Mouse (Mus musculus): ENCODE measurements around the gene Cnpy4. TPM values are rescaled to one million over a fixed set of nuclear protein-coding genes. Genes with fewer than 3 reads are reported as not detected.
"Not testable (repeated sequence)": the region's sequence is repeated elsewhere in the genome, so short reads cannot be mapped to it uniquely, and the experiment has no call there.

Cnpy4 gene
- polyA plus RNA-seq, 1 experiment from 2014 or later = 44.4 TPM

GRCm38 (mm10) chr5:138194755-138195345 is 7.6 kb downstream of the Cnpy4 start:
- ATAC-seq (replicated peaks; ENCODE audit: low FRiP score, low TSS enrichment, low read depth) (peak; percentile 62), DNase-seq (ENCODE audit: low spot score) (no peak)
- Histone ChIP-seq H3K4me3 (ENCODE audit: low read depth, low read length) (peak overlapping the region; percentile 76), H3K9ac (ENCODE audit: low read length) (peak overlapping the region; percentile 83), H3K36me3 (ENCODE audit: control insufficient read depth, insufficient read depth, low read length) (peaks cover 19% of the 10 kb centered on the region), H3K27me3 (replicated peaks; ENCODE audit: control insufficient read depth, insufficient read depth, low read length) (no peaks in the 10 kb centered on the region), H3K9me3 (ENCODE audit: control insufficient read depth, low read length) (no peaks in the 10 kb centered on the region), H3K27ac (ENCODE audit: low read depth) (peak overlapping the region; percentile 82), H3K4me1 (replicated peaks; ENCODE audit: control insufficient read depth, insufficient read depth, low read length) (no peaks in the 10 kb centered on the region), H3K4me2 (ENCODE audit: low read length) (peak overlapping the region; percentile 98)
- WGBS = under 1% methylated on average over 29 of the region's 29 CpGs

GRCm38 (mm10) chr5:138195463-138195862 is 8.2 kb downstream of the Cnpy4 start:
- H3K4me3 ChIP-seq (ENCODE audit: low read depth, low read length) = peak overlapping the region; percentile 76; the same call in 1 of the 2 replicates
- no peak for ATAC-seq (replicated peaks; ENCODE audit: low FRiP score, low TSS enrichment, low read depth)
- peak overlapping the region; percentile 98 for H3K4me2 ChIP-seq (ENCODE audit: low read length)
- H3K9ac ChIP-seq (ENCODE audit: low read length) = 0 out of 2 replicates have a peak overlapping the region, but pooled peaks have one; percentile 83
- H3K27me3 ChIP-seq (replicated peaks; ENCODE audit: control insufficient read depth, insufficient read depth, low read length) = no peaks in the 10 kb centered on the region
- DNase-seq (ENCODE audit: low spot score) = no peak
- peaks cover 19% of the 10 kb centered on the region for H3K36me3 ChIP-seq (ENCODE audit: control insufficient read depth, insufficient read depth, low read length)
- WGBS = 71% methylated on average over 7 of the region's 7 CpGs
- no peaks in the 10 kb centered on the region for H3K9me3 ChIP-seq (ENCODE audit: control insufficient read depth, low read length)
- H3K4me1 ChIP-seq (replicated peaks; ENCODE audit: control insufficient read depth, insufficient read depth, low read length) = no peaks in the 10 kb centered on the region
- H3K27ac ChIP-seq (ENCODE audit: low read depth) = no peak overlapping the region

- Histone ChIP-seq H3K27ac (ENCODE audit: low read depth) (no peak overlapping the region), H3K4me1 (replicated peaks; ENCODE audit: control insufficient read depth, insufficient read depth, low read length) (no peaks in the 10 kb centered on the region), H3K4me3 (ENCODE audit: low read depth, low read length) (no peak overlapping the region), H3K9ac (ENCODE audit: low read length) (no peak overlapping the region), H3K36me3 (ENCODE audit: control insufficient read depth, insufficient read depth, low read length) (no peaks in the 10 kb centered on the region), H3K9me3 (ENCODE audit: control insufficient read depth, low read length) (no peaks in the 10 kb centered on the region), H3K27me3 (replicated peaks; ENCODE audit: control insufficient read depth, insufficient read depth, low read length) (no peaks in the 10 kb centered on the region), H3K4me2 (ENCODE audit: low read length) (no peak overlapping the region)
- ATAC-seq (replicated peaks; ENCODE audit: low FRiP score, low TSS enrichment, low read depth) = no peak
- DNase-seq (ENCODE audit: low spot score) = no peak
- WGBS = 15% methylated on average over 1 of the region's 1 CpGs
Measured at GRCm38 (mm10) chr5:138199576-138199975, 12.3 kb downstream of the Cnpy4 start.

- WGBS = 80% methylated on average over 3 of the region's 3 CpGs
Measured at GRCm38 (mm10) chr5:138202086-138202485, 14.8 kb downstream of the Cnpy4 start.

GRCm38 (mm10) chr5:138207253-138207652 is 20.0 kb downstream of the Cnpy4 start:
- 58% methylated on average over 1 of the region's 1 CpGs for WGBS

More at GRCm38 (mm10) chr5:138202086-138202485, 14.8 kb downstream of the Cnpy4 start:
- ATAC-seq (replicated peaks; ENCODE audit: low FRiP score, low TSS enrichment, low read depth) = no peak
- DNase-seq (ENCODE audit: low spot score) = no peak
- no peak overlapping the region for H3K27ac ChIP-seq (ENCODE audit: low read depth)
- H3K9ac ChIP-seq (ENCODE audit: low read length) = no peak overlapping the region
- H3K4me1 ChIP-seq (replicated peaks; ENCODE audit: control insufficient read depth, insufficient read depth, low read length) = no peaks in the 10 kb centered on the region
- no peak overlapping the region for H3K4me3 ChIP-seq (ENCODE audit: low read depth, low read length)
- no peaks in the 10 kb centered on the region for H3K9me3 ChIP-seq (ENCODE audit: control insufficient read depth, low read length)
- H3K36me3 ChIP-seq (ENCODE audit: control insufficient read depth, insufficient read depth, low read length) = no peaks in the 10 kb centered on the region
- no peak overlapping the region for H3K4me2 ChIP-seq (ENCODE audit: low read length)
- no peaks in the 10 kb centered on the region for H3K27me3 ChIP-seq (replicated peaks; ENCODE audit: control insufficient read depth, insufficient read depth, low read length)

GRCm38 (mm10) chr5:138207873-138208272 is 20.6 kb downstream of the Cnpy4 start:
- DNase-seq (ENCODE audit: low spot score) (no peak), ATAC-seq (replicated peaks; ENCODE audit: low FRiP score, low TSS enrichment, low read depth) (no peak)
- H3K9ac ChIP-seq (ENCODE audit: low read length) = no peak overlapping the region
- 78% methylated on average over 4 of the region's 4 CpGs for WGBS
- H3K27ac ChIP-seq (ENCODE audit: low read depth) = no peak overlapping the region
- no peak overlapping the region for H3K4me2 ChIP-seq (ENCODE audit: low read length)
- no peaks in the 10 kb centered on the region for H3K27me3 ChIP-seq (replicated peaks; ENCODE audit: control insufficient read depth, insufficient read depth, low read length)
- H3K4me3 ChIP-seq (ENCODE audit: low read depth, low read length) = no peak overlapping the region
- H3K36me3 ChIP-seq (ENCODE audit: control insufficient read depth, insufficient read depth, low read length) = no peaks in the 10 kb centered on the region
- H3K4me1 ChIP-seq (replicated peaks; ENCODE audit: control insufficient read depth, insufficient read depth, low read length) = no peaks in the 10 kb centered on the region
- no peaks in the 10 kb centered on the region for H3K9me3 ChIP-seq (ENCODE audit: control insufficient read depth, low read length)

More at GRCm38 (mm10) chr5:138207253-138207652, 20.0 kb downstream of the Cnpy4 start:
- ATAC-seq (replicated peaks; ENCODE audit: low FRiP score, low TSS enrichment, low read depth) (no peak), DNase-seq (ENCODE audit: low spot score) (no peak)
- Histone ChIP-seq H3K27ac (ENCODE audit: low read depth) (no peak overlapping the region), H3K4me2 (ENCODE audit: low read length) (no peak overlapping the region), H3K9me3 (ENCODE audit: control insufficient read depth, low read length) (no peaks in the 10 kb centered on the region), H3K27me3 (replicated peaks; ENCODE audit: control insufficient read depth, insufficient read depth, low read length) (no peaks in the 10 kb centered on the region), H3K4me1 (replicated peaks; ENCODE audit: control insufficient read depth, insufficient read depth, low read length) (no peaks in the 10 kb centered on the region), H3K36me3 (ENCODE audit: control insufficient read depth, insufficient read depth, low read length) (no peaks in the 10 kb centered on the region), H3K9ac (ENCODE audit: low read length) (no peak overlapping the region), H3K4me3 (ENCODE audit: low read depth, low read length) (no peak overlapping the region)

- not testable (repeated sequence) for H3K27me3 ChIP-seq (replicated peaks; ENCODE audit: control insufficient read depth, insufficient read depth, low read length); H3K9ac ChIP-seq (ENCODE audit: low read length); DNase-seq (ENCODE audit: low spot score); H3K9me3 ChIP-seq (ENCODE audit: control insufficient read depth, low read length); H3K4me2 ChIP-seq (ENCODE audit: low read length); H3K27ac ChIP-seq (ENCODE audit: low read depth); H3K4me3 ChIP-seq (ENCODE audit: low read depth, low read length); H3K36me3 ChIP-seq (ENCODE audit: control insufficient read depth, insufficient read depth, low read length); ATAC-seq (replicated peaks; ENCODE audit: low FRiP score, low TSS enrichment, low read depth); H3K4me1 ChIP-seq (replicated peaks; ENCODE audit: control insufficient read depth, insufficient read depth, low read length)
- WGBS = 92% methylated on average over 13 of the region's 13 CpGs
Measured at GRCm38 (mm10) chr5:138216632-138217031, 29.3 kb downstream of the Cnpy4 start.

GRCm38 (mm10) chr5:138219864-138220263 is 32.6 kb downstream of the Cnpy4 start:
- no peaks in the 10 kb centered on the region for H3K27me3 ChIP-seq (replicated peaks; ENCODE audit: control insufficient read depth, insufficient read depth, low read length)
- WGBS = 52% methylated on average over 2 of the region's 2 CpGs
- ATAC-seq (replicated peaks; ENCODE audit: low FRiP score, low TSS enrichment, low read depth) (no peak), DNase-seq (ENCODE audit: low spot score) (no peak)
- peaks cover 2% of the 10 kb centered on the region; the same call in 1 of the 2 replicates for H3K9me3 ChIP-seq (ENCODE audit: control insufficient read depth, low read length)
- no peaks in the 10 kb centered on the region for H3K36me3 ChIP-seq (ENCODE audit: control insufficient read depth, insufficient read depth, low read length)
- no peak overlapping the region for H3K9ac ChIP-seq (ENCODE audit: low read length)
- no peaks in the 10 kb centered on the region for H3K4me1 ChIP-seq (replicated peaks; ENCODE audit: control insufficient read depth, insufficient read depth, low read length)
- H3K27ac ChIP-seq (ENCODE audit: low read depth) = no peak overlapping the region
- no peak overlapping the region for H3K4me2 ChIP-seq (ENCODE audit: low read length)
- H3K4me3 ChIP-seq (ENCODE audit: low read depth, low read length) = no peak overlapping the region

GRCm38 (mm10) chr5:138222111-138222510 is 34.8 kb downstream of the Cnpy4 start:
- Histone ChIP-seq H3K9me3 (ENCODE audit: control insufficient read depth, low read length) (no peaks in the 10 kb centered on the region), H3K4me2 (ENCODE audit: low read length) (no peak overlapping the region), H3K4me1 (replicated peaks; ENCODE audit: control insufficient read depth, insufficient read depth, low read length) (no peaks in the 10 kb centered on the region), H3K27ac (ENCODE audit: low read depth) (no peak overlapping the region), H3K4me3 (ENCODE audit: low read depth, low read length) (no peak overlapping the region), H3K36me3 (ENCODE audit: control insufficient read depth, insufficient read depth, low read length) (no peaks in the 10 kb centered on the region), H3K27me3 (replicated peaks; ENCODE audit: control insufficient read depth, insufficient read depth, low read length) (no peaks in the 10 kb centered on the region), H3K9ac (ENCODE audit: low read length) (no peak overlapping the region)
- 28% methylated on average over 4 of the region's 4 CpGs for WGBS
- no peak for ATAC-seq (replicated peaks; ENCODE audit: low FRiP score, low TSS enrichment, low read depth)
- DNase-seq (ENCODE audit: low spot score) = peak; percentile 90
